Mouse (Mus musculus) spleen, postnatal 14 days (tissue): ENCODE results near the gene Castor1.

Experiments used
- DNase-seq, 2 experiments: peaks; one replicate each; pipeline ENCODE4 v3.0.0; 2021 to 2022; ENCODE audit warnings: low spot score in 2 of 2

Gene Castor1

GRCm38 (mm10) chr11:4261969-4262368 lies 43.9 kb downstream of the Castor1 start:
- DNase-seq: no peak

GRCm38 (mm10) chr11:4262847-4263246 lies 44.8 kb downstream of the Castor1 start:
- no peak for DNase-seq

DNA sequence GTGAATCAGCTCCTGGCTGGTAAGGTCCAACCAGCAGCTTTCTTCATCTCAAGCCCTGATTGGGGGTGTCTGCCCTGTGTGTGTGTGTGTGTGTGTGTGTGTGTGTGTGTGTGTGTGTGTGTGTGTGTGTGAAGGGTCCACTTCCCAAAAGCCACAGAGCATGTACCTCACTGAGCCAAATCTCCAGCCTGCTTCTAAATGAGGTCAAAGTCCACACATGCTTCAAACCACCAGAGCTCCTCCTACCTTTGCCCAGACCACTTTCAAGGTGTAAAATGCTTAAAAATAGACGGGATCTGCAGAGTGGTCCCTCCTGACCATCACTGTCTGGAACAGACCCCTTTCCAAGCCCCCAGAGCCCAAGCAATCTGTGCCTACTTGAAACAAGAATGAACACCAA lies 45.3 kb downstream of the Castor1 start:
- no peak for DNase-seq

GRCm38 (mm10) chr11:4264066-4264465 lies 46.0 kb downstream of the Castor1 start:
- DNase-seq: no peak

GRCm38 (mm10) chr11:4266271-4267201 lies 48.5 kb downstream of the Castor1 start:
- DNase-seq: no peak

GRCm38 (mm10) chr11:4267202-4267578 lies 49.2 kb downstream of the Castor1 start:
- DNase-seq: no peak

DNA sequence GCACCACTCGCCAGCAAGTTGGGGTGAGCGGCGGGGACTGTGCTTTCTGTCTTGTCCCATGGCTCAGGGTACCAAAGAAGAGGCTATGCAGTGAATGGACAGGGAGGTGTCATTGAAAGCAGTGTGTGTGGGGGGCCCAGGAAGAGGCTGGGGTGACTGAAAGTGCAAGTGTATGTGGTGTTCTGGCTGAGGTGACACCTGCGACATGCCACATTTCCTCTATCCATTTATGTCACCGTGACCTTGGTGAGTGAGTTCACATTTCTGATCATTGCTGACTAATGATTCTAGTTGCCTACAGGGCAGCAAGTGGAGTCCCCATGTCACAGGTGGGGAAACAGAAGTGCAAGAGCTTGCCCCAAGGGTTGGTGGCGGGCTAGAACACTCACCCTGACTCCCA lies 50.5 kb downstream of the Castor1 start:
- DNase-seq: no peak

- no peak for DNase-seq
Measured at GRCm38 (mm10) chr11:4270744-4271459, 52.9 kb downstream of the Castor1 start.

- DNase-seq: no peak
Measured at GRCm38 (mm10) chr11:4271544-4271943, 53.5 kb downstream of the Castor1 start.
